Mouse (Mus musculus) liver, adult 2 months (tissue): Measurements from ENCODE around the gene Rep15.

Experiments used
- CTCF ChIP-seq: fragments of 200-500 bp; IDR thresholded peaks from 2 replicates; pipeline ENCODE4 v1.5.1; 2011; ENCODE audit warnings: low read depth, low read length, control low read depth
- POLR2A ChIP-seq: fragments of 200-500 bp; IDR thresholded peaks from 2 replicates; pipeline ENCODE4 v1.6.1; 2011; ENCODE audit warnings: low read length, control low read depth; ENCODE audit not compliant: insufficient read depth; ENCODE audit errors: extremely low read depth

GRCm38 (mm10) chr6:147079919-147080318 is 47.5 kb downstream of the Rep15 start:
- no peak for TF ChIP-seq CTCF
- TF ChIP-seq POLR2A = no peak
